Mouse (Mus musculus): Measurements from ENCODE around the gene Gpr180.
A peak's percentile ranks its signal among the peaks of the same experiment; 100 is the strongest.

The Gpr180 gene

DNA sequence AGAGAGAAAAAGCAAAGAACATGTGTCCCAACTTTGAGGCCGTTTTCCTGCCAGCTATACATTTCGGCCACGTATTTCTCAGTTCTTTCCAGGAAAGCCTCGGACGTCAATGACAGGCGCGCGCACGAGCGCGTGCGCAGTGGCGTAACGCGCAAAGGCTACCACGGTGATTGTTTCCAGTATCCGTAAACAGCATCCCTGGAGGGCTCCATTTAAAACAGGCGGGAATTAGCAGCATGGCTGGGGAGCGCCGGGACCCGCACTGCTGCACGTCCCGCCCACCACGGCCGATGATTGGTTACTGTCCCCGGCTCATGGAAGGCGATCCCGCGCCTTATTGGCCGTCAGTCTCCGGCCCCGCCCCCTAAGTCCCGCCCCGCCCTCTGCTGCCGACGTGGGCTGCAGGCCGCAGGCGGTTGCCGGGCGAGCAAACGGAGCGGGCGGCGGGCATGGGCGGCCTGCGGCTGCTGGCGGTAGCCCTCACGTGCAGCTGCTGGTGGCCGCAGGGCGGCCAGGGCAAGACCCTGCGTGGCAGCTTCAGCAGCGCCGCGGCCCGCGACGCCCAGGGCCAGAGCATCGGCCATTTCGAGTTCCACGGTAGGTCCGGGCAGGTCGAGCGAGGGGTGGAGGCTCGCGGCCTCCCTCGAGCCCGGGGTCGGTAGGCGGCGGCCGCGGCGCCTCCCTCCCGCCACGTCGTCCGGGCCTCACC is at the start of gene Gpr180:
TSS of gene Gpr180 (plus strand) at position 415 of the 709 bp plus-strand sequence.
- no peak; the same call in 1 of the 2 replicates for TF ChIP-seq GATA4 (IDR thresholded peaks at IDR 0.05; ENCODE audit: insufficient replicate concordance, low read length)

DNA sequence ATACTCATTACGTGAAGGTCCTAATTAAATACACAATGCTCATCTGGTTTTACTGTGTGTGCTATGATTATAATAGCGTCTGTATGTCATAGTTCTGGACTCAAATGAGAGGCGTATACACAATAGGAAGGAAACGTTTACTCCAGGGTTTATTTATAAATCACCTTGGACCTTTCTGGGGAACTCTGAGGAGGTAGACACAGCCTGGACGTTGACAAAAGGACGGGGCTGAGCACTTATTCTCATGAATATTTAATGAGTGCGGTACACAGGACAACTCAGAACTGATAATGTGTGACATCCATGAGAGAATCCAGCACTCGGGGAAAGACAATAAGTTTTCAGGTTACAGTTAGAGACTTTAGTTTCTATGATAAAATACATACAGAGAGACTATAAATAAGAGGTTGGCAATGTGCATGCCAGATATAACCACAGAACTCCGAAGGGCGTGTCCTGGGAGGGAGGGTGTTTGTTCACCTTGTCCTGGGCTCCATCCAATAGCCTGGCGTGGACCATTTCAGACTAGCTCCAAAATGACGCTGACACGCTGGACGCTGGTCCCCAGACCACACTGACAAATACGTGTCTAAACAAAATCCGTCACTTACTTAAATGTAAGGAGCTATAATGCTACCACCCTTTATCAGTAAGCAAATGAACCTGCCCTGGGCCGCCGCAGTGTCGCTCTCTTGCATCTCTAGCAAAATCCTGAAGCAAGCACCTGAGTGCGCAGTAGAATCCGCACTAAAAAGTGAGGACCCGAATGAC is 48.3 kb upstream of the Gpr180 start:
- no peak for TF ChIP-seq GATA4 (IDR thresholded peaks at IDR 0.05; ENCODE audit: insufficient replicate concordance, low read length)

DNA sequence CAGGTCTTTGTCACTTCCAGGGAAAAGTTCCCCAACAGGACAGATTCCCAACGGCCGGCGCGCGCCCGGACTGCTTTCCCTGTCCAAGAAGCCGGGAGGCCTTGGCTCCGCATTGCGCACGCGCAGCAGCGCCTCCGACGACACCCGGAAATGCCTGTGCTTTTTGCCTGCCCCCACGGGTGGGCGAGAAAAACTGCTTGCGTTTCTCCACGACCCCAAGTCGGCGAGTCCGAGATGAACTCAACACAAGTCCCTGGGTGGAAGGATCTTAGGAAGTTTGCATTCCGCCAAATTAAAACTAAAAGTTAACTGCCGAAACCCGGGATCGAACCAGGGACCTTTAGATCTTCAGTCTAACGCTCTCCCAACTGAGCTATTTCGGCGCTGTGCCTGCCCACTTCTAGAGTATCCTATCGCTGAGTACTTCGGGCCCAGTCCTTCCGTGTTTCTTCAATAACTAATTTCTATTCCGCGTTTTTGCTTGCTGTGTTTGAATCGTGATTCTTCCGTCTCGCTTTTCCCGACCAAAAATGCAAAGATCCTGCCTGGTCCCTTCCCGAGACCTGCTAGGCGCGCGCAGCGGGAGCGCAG is 47.6 kb upstream of the Gpr180 start:
- no peak for TF ChIP-seq GATA4 (IDR thresholded peaks at IDR 0.05; ENCODE audit: insufficient replicate concordance, low read length)

DNA sequence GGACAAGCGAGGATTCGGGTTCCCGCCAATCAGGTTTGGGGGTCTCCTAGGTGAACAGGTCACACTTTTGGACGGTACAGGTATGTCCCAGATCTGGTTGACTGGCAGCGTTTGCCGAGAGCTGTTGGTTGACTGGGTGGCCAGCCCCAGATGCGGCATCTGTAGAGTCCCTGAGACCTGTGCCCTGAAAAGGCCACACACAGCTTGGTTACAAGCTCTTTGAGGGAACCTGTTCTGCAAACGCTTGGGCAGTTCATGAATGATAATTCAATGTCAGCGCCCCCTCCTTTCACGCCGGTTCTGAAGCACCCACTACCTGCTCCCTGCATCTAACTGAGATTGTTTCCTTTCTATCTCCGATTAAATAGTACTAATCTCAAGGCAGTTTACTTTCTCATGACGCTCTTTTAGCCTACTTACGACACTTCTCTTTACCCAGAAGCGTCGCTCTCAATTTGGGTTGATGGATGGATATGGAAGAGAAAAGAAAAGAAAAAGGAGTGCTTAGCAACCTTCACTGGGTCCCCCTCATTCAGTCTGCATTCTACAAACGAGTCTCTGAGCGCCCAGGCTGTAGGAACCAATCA is 47.1 kb upstream of the Gpr180 start:
- no peak for TF ChIP-seq GATA4 (IDR thresholded peaks at IDR 0.05; ENCODE audit: insufficient replicate concordance, low read length)

DNA sequence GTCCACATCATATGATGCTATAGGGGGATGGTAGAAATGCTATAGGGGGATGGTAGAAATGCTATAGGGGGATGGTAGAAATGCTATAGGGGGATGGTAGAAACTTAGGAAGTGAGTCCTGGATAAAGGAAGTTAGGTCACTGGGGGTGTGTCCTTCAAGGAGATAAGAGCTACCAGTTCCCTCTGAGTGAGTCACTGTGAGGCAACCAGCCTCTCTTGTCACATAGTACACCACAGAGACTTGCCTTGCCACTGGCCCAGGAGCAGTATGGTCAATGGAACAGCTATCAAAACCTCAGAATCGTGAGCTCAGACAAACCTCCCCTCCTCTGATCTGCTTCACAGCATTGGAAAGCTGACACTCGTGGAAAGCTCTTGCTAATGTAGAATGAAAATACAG is 38.7 kb upstream of the Gpr180 start:
- TF ChIP-seq GATA4 (IDR thresholded peaks at IDR 0.05; ENCODE audit: insufficient replicate concordance, low read length) = no peak

DNA sequence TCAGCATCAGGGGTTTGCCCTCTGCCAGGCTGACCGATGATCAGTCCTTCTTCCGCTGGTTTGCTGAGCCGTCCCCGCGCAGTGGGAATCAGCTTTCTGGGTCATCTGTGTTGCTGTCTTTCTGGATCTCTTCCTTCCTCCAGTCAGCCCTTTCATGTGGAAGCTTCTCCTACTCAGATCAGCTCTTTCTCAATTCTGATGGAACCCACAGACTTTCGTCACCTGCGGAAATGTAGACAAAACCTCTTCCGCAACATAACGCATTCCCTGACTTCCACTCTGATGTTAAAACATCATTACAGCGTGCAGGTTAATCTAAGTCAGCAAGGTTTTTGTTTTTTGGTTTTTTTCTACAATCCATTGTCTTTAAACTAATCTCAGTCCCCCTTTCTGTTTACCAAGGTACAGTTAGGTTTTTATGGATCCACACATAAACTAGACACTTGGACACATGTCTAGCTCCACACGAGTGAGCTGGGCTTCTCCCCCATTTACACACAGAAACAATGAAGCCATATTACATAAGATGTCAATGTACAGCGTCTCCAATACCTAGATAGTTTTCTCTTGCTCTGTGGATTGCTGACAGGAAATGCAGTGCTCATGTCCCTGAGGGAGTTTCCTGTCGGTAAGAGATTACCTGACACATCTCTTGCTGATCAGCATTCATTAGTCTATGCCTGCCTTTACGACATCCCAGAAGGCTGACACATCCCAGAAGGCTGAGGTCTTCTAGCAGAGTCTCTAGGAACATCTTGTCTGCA is 35.5 kb upstream of the Gpr180 start:
- no peak for TF ChIP-seq GATA4 (IDR thresholded peaks at IDR 0.05; ENCODE audit: insufficient replicate concordance, low read length)

DNA sequence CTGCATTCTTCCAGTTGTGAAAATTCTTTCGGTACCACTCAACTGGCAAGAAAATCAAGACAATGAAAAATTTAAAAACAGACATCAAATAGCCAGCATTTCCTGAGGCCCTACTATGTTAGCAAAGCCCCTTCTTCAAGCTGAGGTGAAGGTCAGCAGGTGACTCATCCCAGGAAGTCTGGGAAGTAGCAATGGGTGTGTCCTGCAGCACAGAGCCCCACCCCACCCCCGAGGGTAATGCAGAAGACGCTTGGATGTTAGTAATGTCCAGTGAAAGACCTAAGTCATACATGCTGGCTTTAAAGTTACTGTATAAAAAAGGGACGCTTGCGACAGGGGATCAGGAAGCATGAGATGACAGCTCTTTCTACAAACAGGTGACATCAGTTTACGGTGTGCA is 23.8 kb upstream of the Gpr180 start:
- TF ChIP-seq GATA4 (IDR thresholded peaks at IDR 0.05; ENCODE audit: insufficient replicate concordance, low read length) = no peak

DNA sequence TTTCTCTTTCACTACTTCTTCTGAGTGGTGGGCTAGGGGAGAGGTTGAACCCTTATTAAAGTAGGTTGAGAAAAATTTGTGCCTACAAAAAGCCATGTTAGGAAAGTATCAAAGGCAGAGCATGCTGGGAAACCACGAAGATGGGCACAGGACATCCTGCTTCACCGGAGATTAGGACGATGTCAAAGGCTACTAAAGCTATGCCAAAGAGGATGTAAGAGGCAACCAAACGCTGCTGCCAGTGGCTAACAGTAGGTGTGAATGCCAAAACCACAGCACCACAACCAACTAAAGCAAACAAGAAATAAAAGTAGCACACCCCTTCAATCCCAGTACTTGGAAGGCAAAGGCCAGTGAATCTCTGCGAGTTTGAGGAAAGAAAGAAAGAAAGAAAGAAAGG is 12.8 kb upstream of the Gpr180 start:
- peak; percentile 88; the same call in 1 of the 2 replicates for TF ChIP-seq GATA4 (IDR thresholded peaks at IDR 0.05; ENCODE audit: insufficient replicate concordance, low read length)

DNA sequence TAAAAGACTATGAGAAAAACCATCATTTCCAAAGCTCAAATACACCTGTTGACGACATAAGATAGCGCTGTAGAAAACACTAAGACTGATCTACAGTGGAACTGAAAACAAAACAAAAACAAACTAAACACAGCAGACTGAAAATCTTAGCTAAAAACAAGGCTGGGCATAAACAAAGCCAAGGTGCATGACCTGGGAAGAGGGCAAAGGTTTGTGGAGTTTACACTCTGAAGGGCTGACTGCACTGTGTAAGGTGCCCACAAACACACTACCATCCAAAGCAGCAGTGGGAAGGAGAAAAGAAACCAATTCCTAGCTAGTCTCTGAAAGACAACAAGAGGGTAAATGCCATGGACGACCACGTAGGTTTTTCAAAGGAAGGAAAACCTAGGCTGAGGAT is 12.2 kb upstream of the Gpr180 start:
- TF ChIP-seq GATA4 (IDR thresholded peaks at IDR 0.05; ENCODE audit: insufficient replicate concordance, low read length) = no peak

DNA sequence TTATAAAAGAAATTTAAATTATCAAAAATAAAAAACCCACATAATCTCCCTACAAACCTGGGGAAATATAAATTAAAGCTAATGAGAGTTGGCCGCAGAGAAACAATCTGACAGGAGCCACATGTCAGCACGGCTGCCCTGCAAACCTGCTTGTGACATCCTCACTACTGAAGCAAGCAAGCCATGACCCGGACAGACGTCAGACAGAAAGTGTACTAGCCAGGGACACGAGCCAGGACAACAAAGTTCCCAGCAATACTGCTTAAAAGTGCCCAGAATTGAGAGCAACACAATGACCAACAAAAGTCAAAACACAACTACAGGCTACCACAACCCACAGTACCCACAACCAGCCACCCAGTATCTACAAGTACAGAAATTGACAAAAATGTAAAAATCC is 10.7 kb upstream of the Gpr180 start:
- TF ChIP-seq GATA4 (IDR thresholded peaks at IDR 0.05; ENCODE audit: insufficient replicate concordance, low read length) = no peak

DNA sequence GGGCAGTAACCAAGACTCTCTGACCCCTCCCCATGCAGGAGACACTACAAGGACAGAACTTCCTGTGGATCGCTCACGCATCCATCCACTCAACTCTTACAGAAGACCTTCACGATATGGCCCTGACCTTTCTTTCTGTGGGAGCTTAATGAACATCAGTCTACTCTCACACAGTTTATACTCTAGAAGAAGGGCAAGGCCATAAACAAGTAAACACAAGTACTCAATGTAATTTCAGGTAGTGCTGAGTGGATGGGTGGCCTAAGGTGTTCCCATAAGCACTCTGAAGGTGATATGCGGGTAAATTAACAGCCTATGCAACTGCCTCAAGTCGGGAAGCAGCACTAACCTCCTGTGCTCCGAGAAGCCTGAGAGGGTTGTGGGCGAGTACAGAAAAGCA is 5.5 kb upstream of the Gpr180 start:
- no peak for TF ChIP-seq GATA4 (IDR thresholded peaks at IDR 0.05; ENCODE audit: insufficient replicate concordance, low read length)

DNA sequence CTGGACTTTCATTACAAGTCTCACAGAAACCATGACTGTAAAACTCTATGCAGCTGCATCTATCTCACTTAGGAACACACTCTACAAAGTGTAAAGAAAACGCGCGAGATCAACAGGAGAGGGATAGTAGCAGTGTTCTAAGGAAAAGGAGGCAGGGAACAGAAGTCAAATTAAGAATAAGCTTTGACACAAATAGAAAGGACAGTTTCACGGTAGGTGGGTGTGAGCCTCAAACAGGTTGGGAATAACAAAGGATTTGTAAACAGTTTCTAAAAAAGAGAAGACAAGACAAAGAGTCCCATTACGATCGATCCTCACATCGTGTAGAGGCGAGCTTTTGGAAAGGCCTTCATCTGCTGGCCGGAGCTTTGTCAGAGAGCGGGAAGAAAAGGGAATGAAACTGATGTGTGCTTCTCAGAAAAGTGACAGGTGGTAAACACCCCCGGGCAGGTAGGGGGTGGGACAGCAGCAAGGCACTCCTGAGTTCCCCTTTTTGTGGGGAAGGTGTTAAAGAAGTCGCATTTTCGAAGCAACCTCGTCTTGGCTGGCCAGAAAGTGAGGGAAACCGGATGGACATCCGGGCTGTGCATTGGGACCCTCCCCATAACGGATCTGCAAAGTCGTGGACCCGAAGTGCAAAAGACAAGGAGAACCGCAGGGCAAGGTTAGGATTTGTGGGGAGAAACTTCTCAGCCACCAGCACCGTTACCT is 4.9 kb upstream of the Gpr180 start:
- TF ChIP-seq GATA4 (IDR thresholded peaks at IDR 0.05; ENCODE audit: insufficient replicate concordance, low read length) = no peak

DNA sequence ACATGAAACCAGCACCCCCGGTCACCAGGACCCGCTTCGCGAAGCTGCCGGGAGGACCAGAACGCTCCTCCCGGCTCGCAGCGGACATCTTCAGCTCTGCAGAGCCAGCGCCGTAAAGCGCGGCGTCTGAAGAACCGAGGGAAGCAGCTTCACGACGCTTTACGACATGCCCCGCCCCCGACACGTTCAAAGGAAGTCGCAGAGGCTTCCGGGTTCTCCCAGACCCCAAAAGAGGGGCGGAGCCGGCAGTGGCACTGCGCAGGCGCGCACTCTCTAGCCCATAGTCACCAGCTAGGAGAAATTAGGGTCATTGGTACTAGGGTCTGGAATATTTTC is 4.3 kb upstream of the Gpr180 start, which contains the start of gene Tgds:
TSS of gene Tgds (minus strand) at position 114 of the 336 bp plus-strand sequence.
- TF ChIP-seq GATA4 (IDR thresholded peaks at IDR 0.05; ENCODE audit: insufficient replicate concordance, low read length) = no peak; the same call in 1 of the 2 replicates

DNA sequence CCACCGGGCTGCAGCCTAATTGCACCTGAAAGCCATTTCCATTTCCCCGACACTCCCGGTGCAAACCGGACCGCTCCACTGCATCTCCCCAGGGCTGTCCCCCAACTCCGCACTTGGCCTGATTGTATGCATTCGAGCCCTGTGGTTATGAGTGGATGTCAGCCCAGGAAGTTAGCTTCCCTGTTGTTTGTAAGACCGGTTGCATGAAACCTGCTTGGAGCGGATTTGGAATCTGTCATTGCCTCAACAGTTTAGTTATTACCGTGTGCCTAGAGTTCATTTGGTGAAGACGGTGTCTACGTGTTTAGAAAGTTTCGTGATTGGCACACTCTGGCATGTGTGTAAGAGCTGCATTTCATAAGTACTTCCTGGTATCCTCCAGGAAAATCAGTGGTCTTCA is 529 bp downstream of the Gpr180 start:
- no peak for TF ChIP-seq GATA4 (IDR thresholded peaks at IDR 0.05; ENCODE audit: insufficient replicate concordance, low read length)

Measured in liver, adult (tissue).